Mouse (Mus musculus): ENCODE results near the gene Ypel5. TPM values are rescaled to one million over a fixed set of nuclear protein-coding genes. Genes with fewer than 3 reads are reported as not detected.

Ypel5 gene
- polyA plus RNA-seq, 1 experiment from 2014 or later, result 45.8 TPM

- Histone ChIP-seq H3K4me1 (ENCODE audit: control insufficient read depth, insufficient read depth, low read length) (peaks cover 10% of the 10 kb centered on the region), H3K9ac (ENCODE audit: low read length) (peak overlapping the region; percentile 99), H3K9me3 (replicated peaks; ENCODE audit: control insufficient read depth, low read length) (no peaks in the 10 kb centered on the region), H3K4me3 (replicated peaks; ENCODE audit: low read length) (peak overlapping the region; percentile 99), H3K36me3 (ENCODE audit: control insufficient read depth, insufficient read depth, low read length) (no peaks in the 10 kb centered on the region), H3K27me3 (ENCODE audit: control insufficient read depth, insufficient read depth, low read length) (no peaks in the 10 kb centered on the region), H3K27ac (ENCODE audit: low read length) (peak overlapping the region; percentile 99), H3K4me2 (ENCODE audit: low read depth, low read length) (peak overlapping the region; percentile 69)
- peak; percentile 62 for ATAC-seq (ENCODE audit: insufficient read depth, low FRiP score)
- WGBS, result 0% methylated on average over 49 of the region's 77 CpGs
Observed at GRCm38 (mm10) chr17:72837140-72837712, 973 bp downstream of the Ypel5 start.

- H3K9ac ChIP-seq (ENCODE audit: low read length), result peak overlapping the region; percentile 99
- H3K27me3 ChIP-seq (ENCODE audit: control insufficient read depth, insufficient read depth, low read length), result no peaks in the 10 kb centered on the region
- H3K4me2 ChIP-seq (ENCODE audit: low read depth, low read length), result peak overlapping the region; percentile 69
- ATAC-seq (ENCODE audit: insufficient read depth, low FRiP score), result no peak
- peaks cover 10% of the 10 kb centered on the region for H3K4me1 ChIP-seq (ENCODE audit: control insufficient read depth, insufficient read depth, low read length)
- peak overlapping the region; percentile 58; the same call in 1 of the 2 replicates for H3K27ac ChIP-seq (ENCODE audit: low read length)
- no peaks in the 10 kb centered on the region for H3K36me3 ChIP-seq (ENCODE audit: control insufficient read depth, insufficient read depth, low read length)
- whole genome bisulfite sequencing, result 16% methylated on average over 8 of the region's 8 CpGs
- no peaks in the 10 kb centered on the region for H3K9me3 ChIP-seq (replicated peaks; ENCODE audit: control insufficient read depth, low read length)
- peak overlapping the region; percentile 99 for H3K4me3 ChIP-seq (replicated peaks; ENCODE audit: low read length)
Observed at GRCm38 (mm10) chr17:72837824-72838474, 1.7 kb downstream of the Ypel5 start.

DNA sequence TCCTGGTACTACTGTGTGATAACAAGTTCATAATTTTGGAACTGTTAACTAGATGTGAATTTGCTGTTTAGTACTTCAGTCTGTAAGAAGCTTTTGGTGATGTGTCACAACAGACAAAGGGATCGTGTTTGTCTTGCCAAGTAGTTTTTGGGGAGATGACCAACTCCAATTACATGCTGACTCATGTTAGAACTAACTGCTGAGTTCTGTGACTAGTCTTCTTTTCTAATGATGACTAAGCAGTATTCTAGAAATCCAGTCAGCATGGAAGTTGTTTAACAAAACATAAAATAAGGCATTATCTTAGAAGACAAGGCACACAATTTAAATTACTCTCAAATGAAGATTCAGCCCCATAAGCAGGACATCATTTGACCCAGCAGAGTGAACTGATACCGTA, 2.7 kb downstream of the Ypel5 start:
- H3K4me3 ChIP-seq (replicated peaks; ENCODE audit: low read length), result no peak overlapping the region
- peaks cover 10% of the 10 kb centered on the region for H3K4me1 ChIP-seq (ENCODE audit: control insufficient read depth, insufficient read depth, low read length)
- ATAC-seq (ENCODE audit: insufficient read depth, low FRiP score), result no peak
- H3K36me3 ChIP-seq (ENCODE audit: control insufficient read depth, insufficient read depth, low read length), result no peaks in the 10 kb centered on the region
- H3K27ac ChIP-seq (ENCODE audit: low read length), result no peak overlapping the region
- H3K27me3 ChIP-seq (ENCODE audit: control insufficient read depth, insufficient read depth, low read length), result no peaks in the 10 kb centered on the region
- no peaks in the 10 kb centered on the region for H3K9me3 ChIP-seq (replicated peaks; ENCODE audit: control insufficient read depth, low read length)
- H3K4me2 ChIP-seq (ENCODE audit: low read depth, low read length), result no peak overlapping the region
- H3K9ac ChIP-seq (ENCODE audit: low read length), result no peak overlapping the region
- WGBS, result 85% methylated on average over 2 of the region's 2 CpGs

GRCm38 (mm10) chr17:72844393-72844792, 8.1 kb downstream of the Ypel5 start:
- ATAC-seq (ENCODE audit: insufficient read depth, low FRiP score), result no peak
- no peak overlapping the region for H3K4me2 ChIP-seq (ENCODE audit: low read depth, low read length)
- no peaks in the 10 kb centered on the region for H3K36me3 ChIP-seq (ENCODE audit: control insufficient read depth, insufficient read depth, low read length)
- WGBS, result 90% methylated on average over 6 of the region's 6 CpGs
- no peak overlapping the region for H3K4me3 ChIP-seq (replicated peaks; ENCODE audit: low read length)
- H3K9me3 ChIP-seq (replicated peaks; ENCODE audit: control insufficient read depth, low read length), result no peaks in the 10 kb centered on the region
- H3K9ac ChIP-seq (ENCODE audit: low read length), result no peak overlapping the region
- no peaks in the 10 kb centered on the region for H3K27me3 ChIP-seq (ENCODE audit: control insufficient read depth, insufficient read depth, low read length)
- no peak overlapping the region for H3K27ac ChIP-seq (ENCODE audit: low read length)
- H3K4me1 ChIP-seq (ENCODE audit: control insufficient read depth, insufficient read depth, low read length), result no peaks in the 10 kb centered on the region

DNA sequence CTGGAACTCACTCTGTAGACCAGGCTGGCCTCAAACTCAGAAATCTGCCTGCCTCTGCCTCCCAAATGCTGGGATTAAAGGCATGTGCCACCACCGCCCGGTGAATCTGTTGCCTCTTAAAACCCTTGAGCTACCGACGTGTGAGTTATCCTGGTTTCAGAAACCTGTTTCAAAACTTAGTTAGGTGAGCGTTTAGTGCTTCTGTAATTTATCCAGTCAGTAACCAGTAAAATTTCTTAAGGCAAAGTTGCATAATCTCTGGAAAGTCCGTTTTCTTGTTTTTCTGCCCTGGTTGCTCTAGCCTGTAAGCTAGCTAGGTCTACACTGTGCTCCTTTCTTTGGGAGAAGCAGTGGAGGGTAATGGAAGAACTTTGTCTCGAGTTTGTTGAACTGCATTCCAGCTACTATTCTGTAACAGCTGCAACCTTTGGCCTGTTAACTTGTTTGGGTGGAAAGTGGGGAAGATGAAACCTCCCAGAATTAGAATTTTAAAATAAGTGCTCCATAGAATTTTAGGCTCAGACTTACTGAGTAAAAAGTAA, 8.8 kb downstream of the Ypel5 start:
- no peak for ATAC-seq (ENCODE audit: insufficient read depth, low FRiP score)
- H3K27me3 ChIP-seq (ENCODE audit: control insufficient read depth, insufficient read depth, low read length), result no peaks in the 10 kb centered on the region
- WGBS, result 81% methylated on average over 7 of the region's 7 CpGs
- no peaks in the 10 kb centered on the region for H3K4me1 ChIP-seq (ENCODE audit: control insufficient read depth, insufficient read depth, low read length)
- no peak overlapping the region for H3K9ac ChIP-seq (ENCODE audit: low read length)
- no peak overlapping the region for H3K4me3 ChIP-seq (replicated peaks; ENCODE audit: low read length)
- no peaks in the 10 kb centered on the region for H3K9me3 ChIP-seq (replicated peaks; ENCODE audit: control insufficient read depth, low read length)
- no peak overlapping the region for H3K4me2 ChIP-seq (ENCODE audit: low read depth, low read length)
- H3K27ac ChIP-seq (ENCODE audit: low read length), result no peak overlapping the region
- H3K36me3 ChIP-seq (ENCODE audit: control insufficient read depth, insufficient read depth, low read length), result no peaks in the 10 kb centered on the region

- Histone ChIP-seq H3K9me3 (replicated peaks; ENCODE audit: control insufficient read depth, low read length) (no peaks in the 10 kb centered on the region), H3K27me3 (ENCODE audit: control insufficient read depth, insufficient read depth, low read length) (no peaks in the 10 kb centered on the region), H3K9ac (ENCODE audit: low read length) (no peak overlapping the region), H3K4me1 (ENCODE audit: control insufficient read depth, insufficient read depth, low read length) (no peaks in the 10 kb centered on the region), H3K27ac (ENCODE audit: low read length) (no peak overlapping the region), H3K4me3 (replicated peaks; ENCODE audit: low read length) (no peak overlapping the region), H3K4me2 (ENCODE audit: low read depth, low read length) (no peak overlapping the region), H3K36me3 (ENCODE audit: control insufficient read depth, insufficient read depth, low read length) (no peaks in the 10 kb centered on the region)
- no peak for ATAC-seq (ENCODE audit: insufficient read depth, low FRiP score)
Observed at GRCm38 (mm10) chr17:72845521-72845920, 9.3 kb downstream of the Ypel5 start.

GRCm38 (mm10) chr17:72855298-72855697, 19.0 kb downstream of the Ypel5 start:
- WGBS, result 57% methylated on average over 1 of the region's 1 CpGs
- no peak overlapping the region for H3K9ac ChIP-seq (ENCODE audit: low read length)
- no peaks in the 10 kb centered on the region for H3K9me3 ChIP-seq (replicated peaks; ENCODE audit: control insufficient read depth, low read length)
- H3K4me2 ChIP-seq (ENCODE audit: low read depth, low read length), result no peak overlapping the region
- no peaks in the 10 kb centered on the region for H3K27me3 ChIP-seq (ENCODE audit: control insufficient read depth, insufficient read depth, low read length)
- H3K36me3 ChIP-seq (ENCODE audit: control insufficient read depth, insufficient read depth, low read length), result no peaks in the 10 kb centered on the region
- H3K27ac ChIP-seq (ENCODE audit: low read length), result no peak overlapping the region
- ATAC-seq (ENCODE audit: insufficient read depth, low FRiP score), result no peak
- H3K4me3 ChIP-seq (replicated peaks; ENCODE audit: low read length), result no peak overlapping the region
- no peaks in the 10 kb centered on the region for H3K4me1 ChIP-seq (ENCODE audit: control insufficient read depth, insufficient read depth, low read length)

DNA sequence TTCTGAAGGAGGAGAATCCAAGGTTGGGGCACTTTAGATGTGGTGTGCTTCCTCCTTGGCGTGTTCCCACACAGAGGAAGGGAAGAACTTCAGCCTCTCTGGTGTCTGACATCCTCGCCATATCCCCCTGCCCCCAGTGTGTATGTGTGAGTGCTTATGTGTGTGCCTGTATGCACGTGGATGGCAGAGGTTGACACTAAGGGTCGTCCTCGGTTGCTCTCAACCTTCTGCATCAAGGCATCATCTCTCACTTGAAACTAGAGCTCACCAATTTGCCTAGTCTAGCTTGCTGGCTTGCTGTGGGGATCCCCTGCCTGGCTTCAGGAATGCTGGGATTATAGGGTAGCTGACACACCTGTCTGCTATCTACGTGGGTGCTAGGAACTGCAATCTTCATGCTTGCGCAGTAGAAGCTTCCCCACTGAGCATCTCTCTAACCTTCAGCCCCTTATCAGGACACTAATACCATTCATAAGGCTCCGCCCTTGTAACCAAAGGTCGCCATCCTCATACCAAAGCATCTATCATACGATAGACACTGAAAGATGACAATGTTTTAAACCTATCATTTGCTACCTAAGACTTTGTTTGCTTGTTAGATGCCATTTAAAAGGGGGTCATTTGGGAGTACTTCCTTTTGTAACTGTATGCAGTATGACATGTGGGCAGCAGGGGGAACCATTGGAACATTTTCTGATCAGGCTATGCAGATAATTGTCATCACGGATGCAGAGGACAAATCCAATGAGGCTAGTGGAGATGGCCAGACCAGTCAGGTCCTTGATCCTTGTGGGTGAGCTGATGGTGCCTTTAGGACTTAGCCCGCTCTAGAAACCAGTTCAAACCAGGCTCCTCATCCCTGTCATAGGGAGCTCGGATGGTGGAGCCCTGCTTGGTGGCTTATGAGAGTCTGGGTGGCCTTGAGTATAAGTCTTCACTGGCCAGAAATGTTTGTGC, 21.7 kb downstream of the Ypel5 start:
- no peaks in the 10 kb centered on the region for H3K4me1 ChIP-seq (ENCODE audit: control insufficient read depth, insufficient read depth, low read length)
- no peak overlapping the region for H3K27ac ChIP-seq (ENCODE audit: low read length)
- ATAC-seq (ENCODE audit: insufficient read depth, low FRiP score), result peak; percentile 56
- no peak overlapping the region for H3K4me2 ChIP-seq (ENCODE audit: low read depth, low read length)
- no peak overlapping the region for H3K4me3 ChIP-seq (replicated peaks; ENCODE audit: low read length)
- H3K27me3 ChIP-seq (ENCODE audit: control insufficient read depth, insufficient read depth, low read length), result no peaks in the 10 kb centered on the region
- WGBS, result 50% methylated on average over 13 of the region's 13 CpGs
- H3K36me3 ChIP-seq (ENCODE audit: control insufficient read depth, insufficient read depth, low read length), result no peaks in the 10 kb centered on the region
- H3K9me3 ChIP-seq (replicated peaks; ENCODE audit: control insufficient read depth, low read length), result no peaks in the 10 kb centered on the region
- H3K9ac ChIP-seq (ENCODE audit: low read length), result no peak overlapping the region

DNA sequence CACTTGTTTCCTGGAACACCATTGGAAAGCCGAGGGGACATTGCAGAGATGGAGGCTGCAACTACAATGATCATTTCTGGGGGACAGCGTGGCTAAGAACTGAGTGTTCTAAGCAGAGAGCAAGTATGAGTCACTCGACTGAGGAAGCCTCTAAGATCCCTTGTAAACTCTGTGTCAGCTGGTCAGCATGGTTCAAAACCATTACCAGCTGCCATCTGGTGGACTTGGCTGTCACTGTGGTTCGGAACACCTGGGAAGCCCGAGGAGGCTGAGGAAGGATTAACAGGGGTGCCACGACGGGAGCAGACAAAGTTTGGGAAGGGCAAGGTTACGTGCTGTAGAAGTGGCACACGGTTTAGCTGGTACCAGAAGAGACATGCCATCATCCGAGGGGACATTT, 27.0 kb downstream of the Ypel5 start:
- no peak for ATAC-seq (ENCODE audit: insufficient read depth, low FRiP score)
- no peaks in the 10 kb centered on the region for H3K27me3 ChIP-seq (ENCODE audit: control insufficient read depth, insufficient read depth, low read length)

More for the DNA sequence above, 27.0 kb downstream of the Ypel5 start:
- Histone ChIP-seq H3K4me2 (ENCODE audit: low read depth, low read length) (no peak overlapping the region), H3K4me3 (replicated peaks; ENCODE audit: low read length) (no peak overlapping the region), H3K36me3 (ENCODE audit: control insufficient read depth, insufficient read depth, low read length) (no peaks in the 10 kb centered on the region), H3K4me1 (ENCODE audit: control insufficient read depth, insufficient read depth, low read length) (no peaks in the 10 kb centered on the region), H3K9ac (ENCODE audit: low read length) (no peak overlapping the region), H3K9me3 (replicated peaks; ENCODE audit: control insufficient read depth, low read length) (no peaks in the 10 kb centered on the region), H3K27ac (ENCODE audit: low read length) (no peak overlapping the region)
- WGBS, result 66% methylated on average over 10 of the region's 10 CpGs

Measured in stomach, embryonic 16.5 days (tissue).